Mouse (Mus musculus) liver, embryonic 14.5 days (tissue): ENCODE measurements around the gene Gm4312. TPM values are rescaled to one million over a fixed set of nuclear protein-coding genes. Genes with fewer than 3 reads are reported as not detected.
"Not testable (repeated sequence)": the region's sequence is repeated elsewhere in the genome, so short reads cannot be mapped to it uniquely, and the experiment has no call there.

Experiments used
- ATAC-seq: fragments of 200-750 bp; cut with Nextera tagmentation; 2 replicates; pipeline ENCODE4 v1.8.0; 2017; ENCODE audit warnings: moderate number of reproducible peaks, mild to moderate bottlenecking, moderate library complexity; ENCODE audit not compliant: insufficient read depth
- DNase-seq, 3 experiments: peaks; one replicate each; pipeline ENCODE4 v3.0.0-alpha.2; 2012 to 2013; ENCODE audit warnings: low read depth in 3 of 3, low spot score in 3 of 3
- H3K27ac ChIP-seq: fragments of 300-500 bp; sonication (generic); 2 replicates; pipeline ENCODE4 v1.5.1; 2014; ENCODE audit warnings: moderate library complexity, mild to moderate bottlenecking, control low read depth, inconsistent platforms
- H3K27me3 ChIP-seq: fragments of 300-500 bp; sonication (generic); 2 replicates; pipeline ENCODE4 v1.6.1; 2014; ENCODE audit warnings: mild to moderate bottlenecking, low read length, moderate library complexity; ENCODE audit not compliant: control insufficient read depth, insufficient read depth
- H3K36me3 ChIP-seq: fragments of 300-500 bp; sonication (generic); replicated peaks from 2 replicates; pipeline ENCODE4 v1.6.1; 2014; ENCODE audit warnings: low read depth; ENCODE audit not compliant: control insufficient read depth, insufficient read depth
- H3K4me1 ChIP-seq, 2 experiments: fragments of 200-500 bp in 1 of 2; fragments of 300-500 bp in 1 of 2; sonication (generic) in 1 of 2; replicated peaks; 2 replicates each; pipeline ENCODE4 v1.6.1; 2012 to 2014; ENCODE audit warnings: antibody characterized with exemption in 1 of 2, inconsistent platforms in 1 of 2, low read length in 1 of 2; ENCODE audit not compliant: control insufficient read depth in 2 of 2, insufficient read depth in 2 of 2
- H3K4me2 ChIP-seq: fragments of 300-500 bp; sonication (generic); 2 replicates; pipeline ENCODE4 v1.6.1; 2014; ENCODE audit warnings: low read depth, mild to moderate bottlenecking, control low read depth, moderate library complexity
- H3K4me3 ChIP-seq, 2 experiments: fragments of 200-500 bp in 1 of 2; fragments of 300-500 bp in 1 of 2; sonication (generic) in 1 of 2; 2 replicates each; pipeline ENCODE4 v1.5.1; 2012 to 2014; ENCODE audit warnings: low read depth in 2 of 2, low read length in 2 of 2, mild to moderate bottlenecking in 2 of 2, control low read depth in 1 of 2, inconsistent platforms in 1 of 2, moderate library complexity in 1 of 2; ENCODE audit not compliant: insufficient read depth in 1 of 2
- H3K9ac ChIP-seq: fragments of 300-500 bp; sonication (generic); replicated peaks from 2 replicates; pipeline ENCODE4 v1.6.1; 2014; ENCODE audit warnings: mild to moderate bottlenecking, control low read depth, moderate library complexity
- H3K9me3 ChIP-seq: fragments of 300-500 bp; sonication (generic); 2 replicates; pipeline ENCODE4 v1.6.1; 2016; ENCODE audit warnings: low read length, mixed read lengths; ENCODE audit not compliant: control insufficient read depth
- WGBS: fragments of 180-500 bp; shearing (Covaris S2); extraction: QIAGEN DNeasy Blood & Tissue Kit; methylation state at CpG from one replicate; pipeline ENCODE4 v1.1.7; 2014; ENCODE audit not compliant: insufficient replicate concordance; 5-methylcytosine and 5-hydroxymethylcytosine counted together
- polyA plus RNA-seq, 2 experiments: library from polyadenylated mRNA; depleted of rRNA in 1 of 2; stranded (reverse) in 1 of 2; unstranded in 1 of 2; fragments of >200 nt; fragmentation: Nextera tagmentation in 1 of 2; extraction: Ambion mirVana in 1 of 2; gene quantifications; 2 replicates each; pipeline versions ENCODE4 v1.2.1 to v1.2.3; 2012 to 2014

Gene Gm4312
- polyA plus RNA-seq, 2 experiments, result not detected

GRCm38 (mm10) chr10:100340536-100340935 lies 41.8 kb downstream of the Gm4312 start, which contains the start of gene Gm4302:
TSS of gene Gm4302 (plus strand) at chr10:100340836.
- DNase-seq, H3K4me3 ChIP-seq, H3K4me1 ChIP-seq, H3K27ac ChIP-seq, H3K36me3 ChIP-seq, H3K4me2 ChIP-seq, H3K27me3 ChIP-seq, H3K9ac ChIP-seq, ATAC-seq, H3K9me3 ChIP-seq: not testable (repeated sequence)
- no CpG with 5 or more reads among the region's 3 CpGs for whole genome bisulfite sequencing

GRCm38 (mm10) chr10:100335376-100335775 lies 47.0 kb downstream of the Gm4312 start, which contains the start of gene Gm4301:
TSS of gene Gm4301 (plus strand) at chr10:100335676.
- not testable (repeated sequence) for H3K9me3 ChIP-seq, DNase-seq, H3K4me1 ChIP-seq, H3K4me2 ChIP-seq, H3K9ac ChIP-seq, H3K27ac ChIP-seq, H3K4me3 ChIP-seq, H3K27me3 ChIP-seq, H3K36me3 ChIP-seq, ATAC-seq
- WGBS, result no CpG with 5 or more reads among the region's 2 CpGs

Other genes starting within 250 kb of the Gm4312 start
- gene Gm4301, start 46.9 kb downstream of the Gm4312 start, polyA plus RNA-seq (2012; rRNA removed), result not detected in 2 replicates
- gene Gm4301, start 46.9 kb downstream of the Gm4312 start, polyA plus RNA-seq (2014; fragmentation: Nextera tagmentation; extraction: Ambion mirVana), result not detected in 2 replicates
- gene Gm4302, start 41.7 kb downstream of the Gm4312 start, polyA plus RNA-seq (2012; rRNA removed), result not detected in 2 replicates
- not detected in 2 replicates for gene Gm4302, start 41.7 kb downstream of the Gm4312 start, polyA plus RNA-seq (2014; fragmentation: Nextera tagmentation; extraction: Ambion mirVana)
- not detected in 2 replicates for gene Gm4303, start 36.6 kb downstream of the Gm4312 start, polyA plus RNA-seq (2012; rRNA removed)
- not detected in 2 replicates for gene Gm4303, start 36.6 kb downstream of the Gm4312 start, polyA plus RNA-seq (2014; fragmentation: Nextera tagmentation; extraction: Ambion mirVana)
- gene Gm4305, start 31.5 kb downstream of the Gm4312 start, polyA plus RNA-seq (2012; rRNA removed), result not detected in 2 replicates
- gene Gm4305, start 31.5 kb downstream of the Gm4312 start, polyA plus RNA-seq (2014; fragmentation: Nextera tagmentation; extraction: Ambion mirVana), result not detected in 2 replicates
- not detected in 2 replicates for gene Gm4307, start 21.2 kb downstream of the Gm4312 start, polyA plus RNA-seq (2012; rRNA removed)
- not detected in 2 replicates for gene Gm4307, start 21.2 kb downstream of the Gm4312 start, polyA plus RNA-seq (2014; fragmentation: Nextera tagmentation; extraction: Ambion mirVana)
- gene Tmtc3, start 104.8 kb upstream of the Gm4312 start, polyA plus RNA-seq (2012; rRNA removed), result 3.0 and 3.4 TPM in 2 replicates
- gene Tmtc3, start 104.8 kb upstream of the Gm4312 start, polyA plus RNA-seq (2014; fragmentation: Nextera tagmentation; extraction: Ambion mirVana), result 5.7 and 6.8 TPM in 2 replicates
- gene Cep290, start 105.0 kb upstream of the Gm4312 start, polyA plus RNA-seq (2012; rRNA removed), result 1.4 and 3.2 TPM in 2 replicates
- 2.9 and 3.6 TPM in 2 replicates for gene Cep290, start 105.0 kb upstream of the Gm4312 start, polyA plus RNA-seq (2014; fragmentation: Nextera tagmentation; extraction: Ambion mirVana)
- 9.8 and 11.9 TPM in 2 replicates for gene 4930430F08Rik, start 207.9 kb upstream of the Gm4312 start, polyA plus RNA-seq (2012; rRNA removed)
- gene 4930430F08Rik, start 207.9 kb upstream of the Gm4312 start, polyA plus RNA-seq (2014; fragmentation: Nextera tagmentation; extraction: Ambion mirVana), result 16.2 and 18.2 TPM in 2 replicates
- gene 1700017N19Rik, start 207.9 kb upstream of the Gm4312 start, polyA plus RNA-seq (2012; rRNA removed), result not detected in 2 replicates
- not detected in 2 replicates for gene 1700017N19Rik, start 207.9 kb upstream of the Gm4312 start, polyA plus RNA-seq (2014; fragmentation: Nextera tagmentation; extraction: Ambion mirVana)